Mouse (Mus musculus): ENCODE results near the gene Adcy1. TPM values are rescaled to one million over a fixed set of nuclear protein-coding genes. Genes with fewer than 3 reads are reported as not detected.

Adcy1 gene
- polyA plus RNA-seq, 1 experiment from 2014 or later = 2.5 TPM

- no peaks in the 10 kb centered on the region for H3K9me3 ChIP-seq (ENCODE audit: control insufficient read depth, low read length)
- WGBS = 3% methylated on average over 22 of the region's 26 CpGs
- no peaks in the 10 kb centered on the region for H3K36me3 ChIP-seq (ENCODE audit: control insufficient read depth, insufficient read depth, low read length)
- peaks cover 15% of the 10 kb centered on the region; the same call in 1 of the 2 replicates for H3K4me1 ChIP-seq (ENCODE audit: control insufficient read depth, insufficient read depth, low read length)
- ATAC-seq (ENCODE audit: low read depth) = no peak
- no peak overlapping the region for H3K27ac ChIP-seq (replicated peaks; ENCODE audit: low read depth, low read length)
- peak overlapping the region; percentile 60 for H3K4me3 ChIP-seq (ENCODE audit: low read depth, low read length)
- 0 out of 2 replicates have a peak overlapping the region, but pooled peaks have one; percentile 8 for H3K9ac ChIP-seq (ENCODE audit: low read depth, low read length)
- peak; percentile 47 for DNase-seq (ENCODE audit: low spot score)
- peak overlapping the region; percentile 93 for H3K4me2 ChIP-seq (ENCODE audit: low read depth, low read length)
- H3K27me3 ChIP-seq (replicated peaks; ENCODE audit: control insufficient read depth, insufficient read depth, low read length) = peaks cover 55% of the 10 kb centered on the region
These were observed 1.3 kb downstream of the Adcy1 start for GRCm38 (mm10) chr11:7064484-7065185.

- Histone ChIP-seq H3K27ac (replicated peaks; ENCODE audit: low read depth, low read length) (no peak overlapping the region), H3K36me3 (ENCODE audit: control insufficient read depth, insufficient read depth, low read length) (no peaks in the 10 kb centered on the region), H3K9me3 (ENCODE audit: control insufficient read depth, low read length) (no peaks in the 10 kb centered on the region), H3K4me1 (ENCODE audit: control insufficient read depth, insufficient read depth, low read length) (peaks cover 15% of the 10 kb centered on the region; the same call in 1 of the 2 replicates), H3K27me3 (replicated peaks; ENCODE audit: control insufficient read depth, insufficient read depth, low read length) (peaks cover 48% of the 10 kb centered on the region), H3K4me3 (ENCODE audit: low read depth, low read length) (0 out of 2 replicates have a peak overlapping the region, but pooled peaks have one; percentile 60), H3K4me2 (ENCODE audit: low read depth, low read length) (peak overlapping the region; percentile 93; the same call in 1 of the 2 replicates), H3K9ac (ENCODE audit: low read depth, low read length) (no peak overlapping the region)
- WGBS = 9% methylated on average over 4 of the region's 4 CpGs
- ATAC-seq (ENCODE audit: low read depth) (no peak), DNase-seq (ENCODE audit: low spot score) (no peak)
These were observed 2.1 kb downstream of the Adcy1 start for GRCm38 (mm10) chr11:7065388-7065787.

GRCm38 (mm10) chr11:7065876-7066275 is 2.6 kb downstream of the Adcy1 start:
- H3K27ac ChIP-seq (replicated peaks; ENCODE audit: low read depth, low read length) = no peak overlapping the region
- no peaks in the 10 kb centered on the region for H3K36me3 ChIP-seq (ENCODE audit: control insufficient read depth, insufficient read depth, low read length)
- H3K9ac ChIP-seq (ENCODE audit: low read depth, low read length) = no peak overlapping the region
- ATAC-seq (ENCODE audit: low read depth) (no peak), DNase-seq (ENCODE audit: low spot score) (no peak)
- 53% methylated on average over 5 of the region's 5 CpGs for WGBS
- H3K4me2 ChIP-seq (ENCODE audit: low read depth, low read length) = no peak overlapping the region
- H3K9me3 ChIP-seq (ENCODE audit: control insufficient read depth, low read length) = no peaks in the 10 kb centered on the region
- H3K4me1 ChIP-seq (ENCODE audit: control insufficient read depth, insufficient read depth, low read length) = peaks cover 15% of the 10 kb centered on the region; the same call in 1 of the 2 replicates
- H3K27me3 ChIP-seq (replicated peaks; ENCODE audit: control insufficient read depth, insufficient read depth, low read length) = peaks cover 44% of the 10 kb centered on the region
- no peak overlapping the region for H3K4me3 ChIP-seq (ENCODE audit: low read depth, low read length)

GRCm38 (mm10) chr11:7067263-7067662 is 4.0 kb downstream of the Adcy1 start:
- DNase-seq (ENCODE audit: low spot score) (no peak), ATAC-seq (ENCODE audit: low read depth) (no peak)
- peaks cover 30% of the 10 kb centered on the region for H3K27me3 ChIP-seq (replicated peaks; ENCODE audit: control insufficient read depth, insufficient read depth, low read length)
- no peak overlapping the region for H3K4me3 ChIP-seq (ENCODE audit: low read depth, low read length)
- no peak overlapping the region for H3K4me2 ChIP-seq (ENCODE audit: low read depth, low read length)
- 82% methylated on average over 4 of the region's 4 CpGs for WGBS
- H3K9ac ChIP-seq (ENCODE audit: low read depth, low read length) = no peak overlapping the region
- peaks cover 15% of the 10 kb centered on the region; the same call in 1 of the 2 replicates for H3K4me1 ChIP-seq (ENCODE audit: control insufficient read depth, insufficient read depth, low read length)
- no peak overlapping the region for H3K27ac ChIP-seq (replicated peaks; ENCODE audit: low read depth, low read length)
- H3K36me3 ChIP-seq (ENCODE audit: control insufficient read depth, insufficient read depth, low read length) = no peaks in the 10 kb centered on the region
- H3K9me3 ChIP-seq (ENCODE audit: control insufficient read depth, low read length) = no peaks in the 10 kb centered on the region

GRCm38 (mm10) chr11:7068479-7069235 is 5.4 kb downstream of the Adcy1 start:
- Histone ChIP-seq H3K27me3 (replicated peaks; ENCODE audit: control insufficient read depth, insufficient read depth, low read length) (peaks cover 20% of the 10 kb centered on the region), H3K27ac (replicated peaks; ENCODE audit: low read depth, low read length) (no peak overlapping the region), H3K4me2 (ENCODE audit: low read depth, low read length) (no peak overlapping the region), H3K9me3 (ENCODE audit: control insufficient read depth, low read length) (no peaks in the 10 kb centered on the region), H3K4me1 (ENCODE audit: control insufficient read depth, insufficient read depth, low read length) (peaks cover 26% of the 10 kb centered on the region), H3K9ac (ENCODE audit: low read depth, low read length) (no peak overlapping the region), H3K4me3 (ENCODE audit: low read depth, low read length) (no peak overlapping the region), H3K36me3 (ENCODE audit: control insufficient read depth, insufficient read depth, low read length) (no peaks in the 10 kb centered on the region)
- ATAC-seq (ENCODE audit: low read depth) (no peak), DNase-seq (ENCODE audit: low spot score) (no peak)
- 79% methylated on average over 12 of the region's 12 CpGs for WGBS

- H3K27ac ChIP-seq (replicated peaks; ENCODE audit: low read depth, low read length) = no peak overlapping the region
- H3K9ac ChIP-seq (ENCODE audit: low read depth, low read length) = no peak overlapping the region
- ATAC-seq (ENCODE audit: low read depth) = no peak
- H3K4me2 ChIP-seq (ENCODE audit: low read depth, low read length) = no peak overlapping the region
- peaks cover 9% of the 10 kb centered on the region for H3K27me3 ChIP-seq (replicated peaks; ENCODE audit: control insufficient read depth, insufficient read depth, low read length)
- H3K4me1 ChIP-seq (ENCODE audit: control insufficient read depth, insufficient read depth, low read length) = peaks cover 15% of the 10 kb centered on the region
- no peak overlapping the region for H3K4me3 ChIP-seq (ENCODE audit: low read depth, low read length)
- DNase-seq (ENCODE audit: low spot score) = no peak
- 83% methylated on average over 4 of the region's 4 CpGs for WGBS
- no peaks in the 10 kb centered on the region for H3K9me3 ChIP-seq (ENCODE audit: control insufficient read depth, low read length)
- H3K36me3 ChIP-seq (ENCODE audit: control insufficient read depth, insufficient read depth, low read length) = no peaks in the 10 kb centered on the region
These were observed 6.5 kb downstream of the Adcy1 start for GRCm38 (mm10) chr11:7069762-7070161.

GRCm38 (mm10) chr11:7071617-7072016 is 8.3 kb downstream of the Adcy1 start:
- no peaks in the 10 kb centered on the region for H3K36me3 ChIP-seq (ENCODE audit: control insufficient read depth, insufficient read depth, low read length)
- H3K27me3 ChIP-seq (replicated peaks; ENCODE audit: control insufficient read depth, insufficient read depth, low read length) = no peaks in the 10 kb centered on the region
- no peak overlapping the region for H3K4me2 ChIP-seq (ENCODE audit: low read depth, low read length)
- ATAC-seq (ENCODE audit: low read depth) (no peak), DNase-seq (ENCODE audit: low spot score) (no peak)
- no peaks in the 10 kb centered on the region for H3K9me3 ChIP-seq (ENCODE audit: control insufficient read depth, low read length)
- H3K27ac ChIP-seq (replicated peaks; ENCODE audit: low read depth, low read length) = no peak overlapping the region
- peaks cover 11% of the 10 kb centered on the region for H3K4me1 ChIP-seq (ENCODE audit: control insufficient read depth, insufficient read depth, low read length)
- H3K9ac ChIP-seq (ENCODE audit: low read depth, low read length) = no peak overlapping the region
- WGBS = 60% methylated on average over 6 of the region's 6 CpGs
- H3K4me3 ChIP-seq (ENCODE audit: low read depth, low read length) = no peak overlapping the region

- peaks cover 11% of the 10 kb centered on the region for H3K4me1 ChIP-seq (ENCODE audit: control insufficient read depth, insufficient read depth, low read length)
- no peak overlapping the region for H3K4me3 ChIP-seq (ENCODE audit: low read depth, low read length)
- DNase-seq (ENCODE audit: low spot score) (no peak), ATAC-seq (ENCODE audit: low read depth) (no peak)
- no peak overlapping the region for H3K4me2 ChIP-seq (ENCODE audit: low read depth, low read length)
- no peaks in the 10 kb centered on the region for H3K9me3 ChIP-seq (ENCODE audit: control insufficient read depth, low read length)
- H3K27me3 ChIP-seq (replicated peaks; ENCODE audit: control insufficient read depth, insufficient read depth, low read length) = no peaks in the 10 kb centered on the region
- H3K36me3 ChIP-seq (ENCODE audit: control insufficient read depth, insufficient read depth, low read length) = no peaks in the 10 kb centered on the region
- H3K9ac ChIP-seq (ENCODE audit: low read depth, low read length) = no peak overlapping the region
- no peak overlapping the region for H3K27ac ChIP-seq (replicated peaks; ENCODE audit: low read depth, low read length)
- WGBS = 71% methylated on average over 3 of the region's 3 CpGs
These were observed 10.3 kb downstream of the Adcy1 start for GRCm38 (mm10) chr11:7073556-7073955.
